Mouse (Mus musculus) adrenal gland, postnatal 36 days (tissue): Measurements from ENCODE around the gene Myef2. TPM values are rescaled to one million over a fixed set of nuclear protein-coding genes. Genes with fewer than 3 reads are reported as not detected.

Experiments
- DNase-seq, 2 experiments: peaks; one replicate each; pipeline ENCODE4 v3.0.0; 2021; ENCODE audit warnings: mixed read lengths in 1 of 2
- total RNA-seq, 2 experiments: library from RNA; stranded (reverse); gene quantifications; 2 replicates each; pipeline ENCODE4 v1.2.3; 2021

Myef2 gene
- total RNA-seq, 2 experiments from 2014 or later: 22.6 to 35.1 TPM

DNA sequence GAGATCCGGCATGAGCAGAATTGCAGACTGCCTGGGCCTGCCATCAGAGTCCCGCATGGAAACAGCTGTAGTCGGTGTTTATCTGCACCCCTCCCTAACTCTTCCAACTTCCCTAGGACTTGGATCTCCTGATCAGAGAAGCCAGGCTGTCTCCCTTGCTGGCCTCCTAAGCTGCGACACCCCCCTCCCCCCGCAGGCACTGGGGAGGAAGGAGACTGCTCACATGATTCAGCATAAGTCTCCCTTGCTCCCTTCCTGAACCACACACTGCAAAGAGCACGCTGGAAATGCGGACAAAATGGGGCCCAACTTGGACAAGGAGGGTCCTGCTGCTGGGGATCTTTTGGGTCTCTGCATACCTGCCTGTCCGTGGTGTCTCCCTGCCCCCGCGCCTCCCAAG lies 55.6 kb downstream of the Myef2 start, which contains the start of gene Slc24a5:
Gene Slc24a5, plus strand, starts transcription at position 231 of the 400 bp plus-strand sequence.
- DNase-seq: no peak

DNA sequence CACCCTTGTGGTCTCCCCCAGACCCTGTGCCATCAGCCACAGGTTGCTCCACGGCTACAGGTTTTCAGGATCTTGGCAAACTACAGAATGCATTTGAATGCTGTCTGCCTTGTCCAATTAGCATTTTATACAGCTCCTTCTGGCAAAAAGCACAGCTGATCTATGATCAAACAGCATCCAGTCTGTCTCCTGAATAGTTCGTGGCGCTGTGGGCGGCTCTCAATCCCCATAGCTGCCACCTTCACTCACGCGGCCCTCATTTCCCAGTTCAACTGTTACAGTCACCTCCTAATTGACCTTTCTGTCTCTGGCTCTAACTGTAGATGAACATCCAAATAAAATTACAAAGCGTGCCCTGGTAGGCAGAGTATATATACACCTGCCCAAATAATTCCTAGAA lies 56.1 kb downstream of the Myef2 start:
- no peak for DNase-seq

DNA sequence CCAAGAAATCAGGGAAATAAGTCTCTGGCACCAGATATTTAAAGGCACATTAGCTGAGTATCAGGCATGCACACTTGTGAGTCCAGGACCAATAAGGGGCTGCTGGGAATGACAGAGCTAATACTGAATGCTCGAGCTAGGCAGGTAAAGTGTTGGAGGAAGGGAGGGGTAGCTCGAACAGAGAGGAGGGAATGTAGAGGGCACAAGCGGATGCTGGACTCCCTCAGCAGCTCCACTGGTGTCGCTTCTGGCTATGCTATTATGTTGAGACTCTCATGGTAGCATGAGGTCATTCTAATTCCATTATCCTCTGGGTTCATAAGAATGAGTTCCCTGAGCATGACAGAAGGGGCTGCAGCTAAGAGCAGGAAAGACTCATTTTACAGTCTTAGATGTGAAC lies 60.5 kb downstream of the Myef2 start:
- no peak for DNase-seq

DNA sequence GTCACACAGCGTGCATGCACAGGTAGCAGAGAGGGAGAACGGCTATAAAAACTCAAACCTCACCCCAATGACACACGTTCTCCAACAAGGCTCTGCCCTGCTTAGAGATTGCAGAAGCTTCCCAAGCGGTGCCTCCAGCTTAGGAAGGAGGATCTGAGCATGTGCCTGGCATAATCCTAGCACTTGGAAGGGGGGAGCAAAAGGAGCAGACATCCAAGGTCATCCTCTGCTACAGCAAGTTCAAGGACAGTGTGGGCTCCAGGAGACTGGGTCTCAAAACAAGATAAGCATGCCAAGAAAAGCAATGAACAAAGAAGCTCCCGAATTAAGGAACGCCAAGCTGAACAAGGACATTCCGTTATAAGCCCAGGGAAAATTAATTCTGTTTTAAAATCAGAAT lies 62.0 kb downstream of the Myef2 start:
- no peak for DNase-seq

DNA sequence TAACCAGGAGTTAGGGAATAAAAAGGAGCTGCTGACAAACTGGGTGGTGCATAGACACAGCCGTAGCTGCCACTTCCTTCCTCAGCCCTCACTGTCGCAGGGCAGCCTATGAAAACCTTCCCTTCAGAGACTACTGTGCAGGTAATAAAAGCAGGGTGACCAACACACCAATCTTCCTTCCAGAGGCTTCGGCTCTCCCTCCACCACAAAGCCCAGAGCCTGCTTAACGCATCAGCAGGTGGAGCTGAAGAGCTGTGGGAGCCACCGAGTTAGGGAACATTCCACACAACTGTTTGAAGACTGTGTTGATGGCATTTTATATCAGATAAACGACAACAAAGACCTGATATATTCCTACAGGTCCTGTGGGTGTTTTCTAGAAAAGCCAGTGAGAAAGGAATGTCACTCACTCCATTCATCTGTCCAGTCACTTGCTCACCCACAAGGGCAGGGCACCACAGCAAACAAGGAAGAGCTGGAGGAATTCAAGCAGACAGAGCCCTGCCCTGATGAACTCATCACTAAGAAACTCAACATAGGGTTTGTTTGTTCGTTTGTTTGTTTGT lies 66.1 kb downstream of the Myef2 start:
- peak; percentile 26 to 34 for DNase-seq

DNA sequence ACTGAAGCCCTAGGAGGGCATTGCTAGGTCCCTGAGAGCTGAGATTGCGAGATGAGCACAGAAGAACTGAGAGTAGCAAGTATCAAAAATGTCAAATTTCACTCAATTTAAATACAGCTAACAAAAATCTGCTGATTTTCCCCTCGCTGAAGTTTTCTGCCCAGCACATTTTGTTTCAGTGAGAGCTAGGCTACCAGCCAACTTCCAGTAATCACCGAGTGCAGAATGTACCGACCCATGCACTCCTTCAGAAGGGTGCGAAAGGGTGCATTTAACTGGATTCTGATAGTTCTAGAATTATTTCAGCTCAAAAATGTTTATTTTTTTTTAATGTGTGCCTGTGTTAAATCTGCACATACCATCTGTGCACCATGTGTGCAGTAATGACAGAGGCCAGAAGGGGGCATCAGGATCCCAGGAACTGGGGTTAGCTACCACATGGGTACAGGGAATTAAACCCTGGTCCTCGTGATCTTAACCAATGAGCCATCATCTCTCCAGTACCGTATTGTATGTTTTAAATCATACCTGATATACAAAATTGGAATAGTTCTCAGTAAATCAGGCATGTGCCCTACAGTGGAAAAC lies 68.1 kb downstream of the Myef2 start:
- DNase-seq: no peak

Other genes starting within 250 kb of the Myef2 start
- gene Slc24a5, start 55.5 kb downstream of the Myef2 start, total RNA-seq: not detected
- not detected for gene Ctxn2, start 13.0 kb upstream of the Myef2 start, total RNA-seq
- gene Slc12a1, start 28.8 kb upstream of the Myef2 start, total RNA-seq: not detected
- gene Dut, start 123.5 kb upstream of the Myef2 start, total RNA-seq: 10 to 100 TPM; 18.8 to 31.6 TPM